Mouse (Mus musculus) megakaryocyte, embryonic 14.5 days (primary cell): ENCODE measurements around the gene Hmgb1. TPM values are rescaled to one million over a fixed set of nuclear protein-coding genes. Genes with fewer than 3 reads are reported as not detected.

Experiments used
- H3K27me3 ChIP-seq: replicated peaks from 2 replicates; pipeline ENCODE3; 2012; ENCODE audit warnings: inconsistent platforms
- H3K36me3 ChIP-seq: replicated peaks from 2 replicates; pipeline ENCODE3; 2012; ENCODE audit warnings: low read length, inconsistent platforms, mixed read lengths
- H3K4me1 ChIP-seq: 2 replicates; pipeline ENCODE4 v1.6.1; 2012; ENCODE audit warnings: inconsistent platforms
- H3K4me3 ChIP-seq: replicated peaks from 2 replicates; pipeline ENCODE3; 2012; ENCODE audit warnings: moderate library complexity, mild to moderate bottlenecking, inconsistent platforms
- H3K9me3 ChIP-seq: 2 replicates; pipeline ENCODE4 v1.6.1; 2012; ENCODE audit warnings: inconsistent platforms
- FLI1 ChIP-seq: IDR thresholded peaks from 2 replicates; pipeline ENCODE4 v1.6.1; 2012; ENCODE audit warnings: low read length, inconsistent platforms, mixed read lengths
- GATA1 ChIP-seq: IDR thresholded peaks from 3 replicates; pipeline ENCODE4 v1.6.1; 2012; ENCODE audit warnings: mixed read lengths, low read length, inconsistent platforms, borderline replicate concordance
- polyA plus RNA-seq: library from polyadenylated mRNA; stranded (reverse); fragments of >175 nt; gene quantifications from 2 replicates; pipeline ENCODE4 v1.2.3, GENCODE M21; 2012; ENCODE audit warnings: low replicate concordance; ENCODE audit not compliant: insufficient read depth

Gene Hmgb1
- polyA plus RNA-seq, 1 experiment, result 484 TPM

DNA sequence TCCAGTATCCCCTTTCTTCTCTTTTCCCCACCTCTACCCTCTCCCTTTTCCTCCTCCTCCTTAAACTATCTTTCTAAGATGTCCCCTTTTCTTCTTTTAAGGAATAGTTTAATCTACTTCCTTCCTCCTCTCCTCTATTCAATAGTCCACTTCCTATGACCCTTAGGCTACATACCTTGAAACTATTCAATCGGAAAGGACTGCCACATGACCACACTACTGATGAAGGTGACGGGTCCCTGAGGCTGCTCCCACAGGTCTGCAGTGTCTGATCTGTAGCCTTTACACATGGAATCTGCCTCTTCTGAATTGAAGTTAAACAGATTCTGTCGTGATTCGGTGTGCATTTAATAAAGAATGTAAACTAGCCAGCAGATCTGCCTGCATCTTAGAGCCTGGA is 28.5 kb upstream of the Hmgb1 start:
- no peak overlapping the region for H3K4me3 ChIP-seq
- peaks cover 96% of the 10 kb centered on the region for H3K36me3 ChIP-seq
- no peak for TF ChIP-seq GATA1
- no peak for TF ChIP-seq FLI1
- H3K27me3 ChIP-seq, result no peaks in the 10 kb centered on the region
- H3K9me3 ChIP-seq, result peaks cover 5% of the 10 kb centered on the region
- peaks cover 87% of the 10 kb centered on the region for H3K4me1 ChIP-seq

DNA sequence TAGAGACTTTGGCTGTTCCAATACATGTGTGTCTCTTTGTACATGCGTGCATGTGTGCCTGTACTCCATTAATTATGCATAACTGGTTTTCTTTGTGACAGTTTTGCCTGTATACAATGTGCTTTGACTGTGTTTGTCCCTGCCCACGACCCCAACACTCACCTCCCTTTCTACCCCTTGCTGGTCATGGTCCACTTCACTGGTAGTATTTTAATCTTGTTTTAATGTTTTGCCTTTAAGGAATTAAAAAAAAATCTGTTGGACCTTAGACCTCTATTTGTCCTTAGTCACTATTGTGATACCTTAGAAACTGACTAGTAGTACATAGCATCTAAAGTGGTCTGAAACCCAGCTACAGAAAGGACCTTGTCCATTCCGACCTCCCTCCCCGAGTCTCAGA is 26.8 kb upstream of the Hmgb1 start:
- TF ChIP-seq GATA1 (no peak), FLI1 (no peak)
- Histone ChIP-seq H3K27me3 (no peaks in the 10 kb centered on the region), H3K4me1 (peaks cover 95% of the 10 kb centered on the region), H3K9me3 (no peaks in the 10 kb centered on the region), H3K36me3 (peaks cover 96% of the 10 kb centered on the region), H3K4me3 (peak overlapping the region; percentile 38)

DNA sequence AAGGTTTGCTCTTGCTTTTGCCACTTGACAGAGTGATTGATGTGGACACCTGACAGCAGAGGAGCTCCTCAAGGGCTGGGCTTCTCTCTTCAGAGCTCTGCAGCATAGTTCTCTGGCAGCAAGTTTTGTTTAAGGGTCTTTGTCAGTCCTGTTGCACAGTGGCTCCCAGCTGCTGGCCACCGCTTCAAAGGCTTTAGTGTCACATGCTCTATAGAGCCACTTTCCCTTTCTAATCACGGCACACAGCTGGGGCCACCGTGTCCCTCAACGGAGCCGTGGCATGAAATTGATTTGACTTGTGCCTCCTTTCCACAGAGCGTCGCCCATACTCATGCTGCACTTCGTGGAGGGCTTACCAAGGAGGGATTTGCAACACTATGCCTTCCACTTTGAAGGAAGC is 25.0 kb upstream of the Hmgb1 start:
- TF ChIP-seq GATA1 (no peak), FLI1 (no peak)
- Histone ChIP-seq H3K36me3 (peaks cover 94% of the 10 kb centered on the region), H3K27me3 (no peaks in the 10 kb centered on the region), H3K9me3 (no peaks in the 10 kb centered on the region), H3K4me1 (peaks cover 94% of the 10 kb centered on the region), H3K4me3 (peak overlapping the region; percentile 20)

DNA sequence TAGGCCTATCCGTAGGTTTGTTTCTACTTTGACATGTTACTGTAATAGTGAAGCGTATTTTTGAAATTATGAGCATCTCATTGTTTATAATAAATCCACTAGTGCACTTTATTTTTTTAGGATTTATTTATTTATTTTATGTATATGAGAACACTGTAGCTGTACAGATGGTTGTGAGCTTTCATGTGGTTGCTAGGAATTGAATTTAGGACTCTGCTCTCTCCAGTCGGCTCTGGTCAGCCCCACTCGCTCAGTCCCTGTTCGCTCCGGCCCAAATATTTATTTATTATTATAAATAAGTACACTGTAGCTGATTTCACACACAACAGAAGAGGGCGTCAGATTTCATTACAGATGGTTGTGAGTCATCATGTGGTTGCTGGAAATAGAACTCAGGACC is 24.5 kb upstream of the Hmgb1 start:
- Histone ChIP-seq H3K36me3 (peaks cover 94% of the 10 kb centered on the region), H3K4me3 (no peak overlapping the region), H3K9me3 (no peaks in the 10 kb centered on the region), H3K4me1 (peaks cover 94% of the 10 kb centered on the region), H3K27me3 (no peaks in the 10 kb centered on the region)
- no peak for TF ChIP-seq FLI1
- TF ChIP-seq GATA1, result no peak

DNA sequence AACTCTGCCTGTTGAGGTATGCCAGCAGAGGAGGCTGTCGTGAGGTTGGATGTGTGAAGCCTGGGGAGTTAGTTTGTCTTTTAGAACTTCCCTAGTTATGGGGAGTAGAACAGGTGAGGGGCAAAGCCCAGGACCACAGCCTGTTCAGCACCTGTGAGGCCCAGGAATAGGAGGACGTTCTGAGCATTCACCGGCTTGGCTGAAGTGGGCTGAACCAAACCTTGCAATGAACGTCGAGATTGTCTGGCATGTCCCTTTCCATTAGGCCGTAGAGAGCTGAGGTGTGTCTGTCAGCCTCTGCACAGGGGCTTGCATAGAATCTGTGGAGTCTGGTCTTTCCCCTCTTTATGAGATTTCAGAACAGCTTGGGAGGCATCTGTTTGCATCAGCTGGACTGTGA is 23.4 kb upstream of the Hmgb1 start:
- Histone ChIP-seq H3K27me3 (no peaks in the 10 kb centered on the region), H3K36me3 (peaks cover 90% of the 10 kb centered on the region), H3K9me3 (no peaks in the 10 kb centered on the region), H3K4me1 (peaks cover 94% of the 10 kb centered on the region), H3K4me3 (no peak overlapping the region)
- TF ChIP-seq FLI1 (no peak), GATA1 (no peak)

DNA sequence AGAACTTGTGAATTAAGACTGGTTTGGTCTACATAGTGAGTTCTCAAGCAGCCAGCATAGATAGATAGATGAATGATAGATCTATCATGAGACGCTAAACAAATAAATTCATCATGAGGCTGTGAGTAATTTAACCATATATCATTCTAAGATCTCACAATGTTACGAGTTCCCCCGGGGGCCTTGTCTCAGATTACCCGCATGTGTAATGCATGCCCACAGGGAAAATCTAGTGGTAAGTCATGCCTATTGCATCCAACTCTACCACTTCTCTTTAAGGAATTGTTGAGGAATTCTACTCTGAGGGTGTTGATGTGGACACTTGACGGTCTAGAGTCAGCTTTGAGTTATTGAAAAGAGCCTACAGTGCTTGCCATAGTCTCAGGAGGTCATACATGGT is 22.0 kb upstream of the Hmgb1 start:
- Histone ChIP-seq H3K4me3 (no peak overlapping the region), H3K9me3 (no peaks in the 10 kb centered on the region), H3K4me1 (peaks cover 94% of the 10 kb centered on the region), H3K36me3 (peaks cover 91% of the 10 kb centered on the region), H3K27me3 (no peaks in the 10 kb centered on the region)
- TF ChIP-seq FLI1 (no peak), GATA1 (no peak)

DNA sequence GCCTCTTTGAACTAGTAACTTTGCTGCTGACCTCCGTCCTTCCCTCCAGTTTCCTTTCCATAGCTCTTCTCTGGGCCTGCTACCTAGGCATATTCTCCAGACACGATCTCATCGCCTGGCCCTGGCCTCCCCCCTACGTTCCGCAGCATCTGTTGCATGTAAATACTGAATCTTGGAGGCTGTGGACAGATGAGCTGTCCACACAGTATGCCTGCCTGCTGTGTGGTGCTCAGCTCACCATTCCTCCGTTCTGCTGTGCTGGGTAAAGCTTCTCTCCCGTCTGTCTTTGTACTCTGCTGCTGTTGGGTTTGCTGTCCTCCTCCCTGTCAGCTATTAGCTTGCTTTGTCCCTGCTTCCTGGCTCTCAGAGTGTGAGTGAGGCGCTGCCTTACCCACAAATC is 21.0 kb upstream of the Hmgb1 start:
- no peak for TF ChIP-seq FLI1
- no peak for TF ChIP-seq GATA1
- Histone ChIP-seq H3K4me3 (peak overlapping the region; percentile 2), H3K9me3 (no peaks in the 10 kb centered on the region), H3K27me3 (no peaks in the 10 kb centered on the region), H3K4me1 (peaks cover 90% of the 10 kb centered on the region), H3K36me3 (peaks cover 89% of the 10 kb centered on the region)

DNA sequence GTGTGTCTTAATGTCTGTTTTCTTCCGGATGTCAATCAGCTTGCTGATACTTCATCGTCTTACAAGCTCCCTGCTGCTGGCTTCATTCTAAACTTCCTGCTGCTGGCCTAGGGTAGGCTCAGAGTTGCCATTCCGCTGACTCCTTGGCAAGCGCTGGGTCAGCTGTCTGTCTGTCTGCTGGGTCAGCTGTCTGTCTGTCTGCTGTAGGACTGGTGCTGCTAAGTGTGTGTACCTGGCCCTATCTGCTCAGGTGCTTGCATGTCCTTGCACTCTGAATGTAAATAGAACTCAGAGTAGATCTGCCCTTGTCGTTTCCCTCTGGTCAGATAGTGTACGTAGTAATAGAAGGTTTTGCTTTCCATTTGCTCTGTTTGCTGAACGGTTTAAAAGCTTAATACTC is 20.5 kb upstream of the Hmgb1 start:
- no peaks in the 10 kb centered on the region for H3K9me3 ChIP-seq
- H3K4me1 ChIP-seq, result peaks cover 85% of the 10 kb centered on the region
- TF ChIP-seq GATA1, result no peak
- no peak for TF ChIP-seq FLI1
- no peaks in the 10 kb centered on the region for H3K27me3 ChIP-seq
- no peak overlapping the region for H3K4me3 ChIP-seq
- H3K36me3 ChIP-seq, result peaks cover 88% of the 10 kb centered on the region

DNA sequence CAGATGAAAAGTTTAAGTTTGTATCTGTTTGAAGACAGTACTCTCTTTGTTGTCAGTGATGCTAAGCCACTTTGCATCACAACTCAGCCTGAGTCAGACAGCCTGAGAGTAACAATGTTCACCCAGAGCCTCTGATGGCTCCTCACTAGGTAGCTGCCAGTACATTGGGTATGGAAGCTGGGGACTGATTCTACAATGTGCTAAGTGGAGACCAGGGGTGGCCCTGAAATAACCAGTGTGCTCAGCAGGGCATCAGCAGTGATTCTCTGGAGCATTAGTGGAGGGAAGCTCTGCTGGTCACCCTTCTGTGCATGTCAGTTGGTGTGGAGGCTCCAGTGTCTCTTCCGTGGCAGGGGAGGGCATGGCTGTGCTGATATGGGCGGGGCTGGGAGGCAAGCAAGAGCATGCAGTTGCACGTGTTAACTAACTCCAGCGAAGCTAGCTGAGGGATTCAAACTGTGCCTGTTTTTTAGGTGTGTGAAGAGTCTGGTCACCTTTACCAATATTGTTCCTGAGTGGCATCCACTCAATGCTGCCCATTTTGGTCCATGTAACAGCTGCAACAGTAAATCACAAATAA is 19.6 kb upstream of the Hmgb1 start:
- no peaks in the 10 kb centered on the region for H3K9me3 ChIP-seq
- TF ChIP-seq FLI1, result no peak
- no peak for TF ChIP-seq GATA1
- peaks cover 87% of the 10 kb centered on the region for H3K36me3 ChIP-seq
- no peaks in the 10 kb centered on the region for H3K27me3 ChIP-seq
- peak overlapping the region; percentile 5 for H3K4me3 ChIP-seq
- H3K4me1 ChIP-seq, result peaks cover 81% of the 10 kb centered on the region

DNA sequence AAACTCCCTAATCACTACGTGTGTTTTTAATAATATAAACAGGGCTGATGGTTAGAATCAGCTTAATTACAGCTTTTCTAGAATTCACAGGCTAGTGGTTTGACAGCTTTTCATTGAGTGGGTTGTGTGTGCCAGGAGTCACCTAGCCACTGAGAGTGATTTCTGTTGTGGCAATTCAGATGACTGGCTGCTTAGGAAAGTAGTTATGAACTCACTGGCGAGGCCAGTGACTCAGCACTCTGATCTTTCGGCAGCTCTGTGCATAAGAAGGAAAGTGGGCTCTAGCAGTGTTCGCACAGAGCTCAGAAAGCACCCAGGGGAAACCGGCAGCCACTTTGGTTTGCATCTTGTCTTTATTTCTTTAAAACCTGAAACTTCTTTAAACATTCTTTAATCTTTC is 18.7 kb upstream of the Hmgb1 start:
- H3K9me3 ChIP-seq, result no peaks in the 10 kb centered on the region
- H3K4me1 ChIP-seq, result peaks cover 78% of the 10 kb centered on the region
- H3K4me3 ChIP-seq, result peak overlapping the region; percentile 29
- peaks cover 89% of the 10 kb centered on the region for H3K36me3 ChIP-seq
- no peak for TF ChIP-seq FLI1
- no peak for TF ChIP-seq GATA1
- H3K27me3 ChIP-seq, result no peaks in the 10 kb centered on the region

DNA sequence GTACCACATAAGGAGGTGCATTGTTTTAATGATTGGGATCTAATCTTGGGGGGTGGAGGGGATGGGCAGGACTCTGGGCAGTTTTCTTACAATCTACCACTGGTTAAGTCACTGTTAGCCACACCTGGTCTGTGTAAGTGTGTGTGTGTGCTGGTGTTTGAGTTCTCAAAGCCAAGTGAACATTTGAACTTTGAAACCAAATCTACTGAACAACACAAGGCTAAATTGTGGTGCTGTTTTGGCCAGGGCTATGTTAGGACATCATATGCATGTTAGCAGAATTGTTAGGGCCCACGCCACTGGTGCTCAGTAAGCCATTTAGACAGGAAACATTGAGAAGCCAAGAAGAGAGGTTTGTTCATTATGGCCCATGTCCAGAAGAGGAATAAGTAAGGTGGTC is 14.5 kb upstream of the Hmgb1 start:
- Histone ChIP-seq H3K4me3 (no peak overlapping the region), H3K36me3 (peaks cover 90% of the 10 kb centered on the region), H3K27me3 (no peaks in the 10 kb centered on the region), H3K4me1 (peaks cover 82% of the 10 kb centered on the region), H3K9me3 (no peaks in the 10 kb centered on the region)
- no peak for TF ChIP-seq GATA1
